Mouse (Mus musculus) neural tube, embryonic 13.5 days (tissue): ENCODE measurements around the gene Morn4. TPM values are rescaled to one million over a fixed set of nuclear protein-coding genes. Genes with fewer than 3 reads are reported as not detected.

Experiments
- ATAC-seq: fragments of 200-750 bp; cut with Nextera tagmentation; 2 replicates; pipeline ENCODE4 v1.8.0; 2017; ENCODE audit warnings: low read depth, mild to moderate bottlenecking, moderate TSS enrichment, moderate library complexity
- H3K27ac ChIP-seq: fragments of 300-500 bp; sonication (generic); replicated peaks from 2 replicates; pipeline ENCODE4 v1.5.1; 2015; ENCODE audit warnings: moderate library complexity, mild to moderate bottlenecking, inconsistent platforms
- H3K27me3 ChIP-seq: fragments of 300-500 bp; sonication (generic); 2 replicates; pipeline ENCODE4 v1.6.1; 2015; ENCODE audit warnings: mild to moderate bottlenecking, inconsistent platforms
- H3K36me3 ChIP-seq: fragments of 300-500 bp; sonication (generic); 2 replicates; pipeline ENCODE4 v1.6.1; 2015; ENCODE audit warnings: mild to moderate bottlenecking, inconsistent platforms
- H3K4me1 ChIP-seq: fragments of 300-500 bp; sonication (generic); replicated peaks from 2 replicates; pipeline ENCODE4 v1.6.1; 2015; ENCODE audit warnings: inconsistent platforms
- H3K4me2 ChIP-seq: fragments of 300-500 bp; sonication (generic); 2 replicates; pipeline ENCODE4 v1.6.1; 2015; ENCODE audit warnings: inconsistent platforms, mild to moderate bottlenecking, moderate library complexity
- H3K4me3 ChIP-seq: fragments of 300-500 bp; sonication (generic); 2 replicates; pipeline ENCODE4 v1.5.1; 2015; ENCODE audit warnings: mild to moderate bottlenecking, inconsistent platforms
- H3K9ac ChIP-seq: fragments of 300-500 bp; sonication (generic); 2 replicates; pipeline ENCODE4 v1.6.1; 2015; ENCODE audit warnings: moderate library complexity, mild to moderate bottlenecking, inconsistent platforms
- H3K9me3 ChIP-seq: fragments of 300-500 bp; sonication (generic); 2 replicates; pipeline ENCODE4 v1.6.1; 2016; ENCODE audit warnings: inconsistent platforms
- WGBS: fragments of 180-500 bp; shearing (Covaris S2); methylation state at CpG from one replicate; pipeline ENCODE4 v1.1.7; 2015; 5-methylcytosine and 5-hydroxymethylcytosine counted together
- polyA plus RNA-seq: library from polyadenylated mRNA; unstranded; fragments of >200 nt; fragmentation: Nextera tagmentation; extraction: Ambion mirVana; gene quantifications from 2 replicates; pipeline ENCODE4 v1.2.1, GENCODE M21; 2015

Gene Morn4
- polyA plus RNA-seq = 116 and 125 TPM in 2 replicates

- peak within 1 kb of the TSS; percentile 86 for H3K4me3 ChIP-seq
- no peaks in the 10 kb centered on the region for H3K36me3 ChIP-seq
- under 1% methylated on average over 21 of the region's 21 CpGs for WGBS
- no peaks in the 10 kb centered on the region for H3K9me3 ChIP-seq
- ATAC-seq = peak; percentile 75
- peak within 1 kb of the TSS; percentile 94 for H3K4me2 ChIP-seq
- no peaks in the 10 kb centered on the region for H3K27me3 ChIP-seq
- H3K4me1 ChIP-seq = peaks cover 26% of the 10 kb centered on the region
- H3K9ac ChIP-seq = peak within 1 kb of the TSS; percentile 87
- peak within 1 kb of the TSS; percentile 73 for H3K27ac ChIP-seq
Observed at GRCm38 (mm10) chr19:42086166-42086565, at the start of gene Morn4. TSS of gene Morn4 (minus strand) at chr19:42086357.

GRCm38 (mm10) chr19:42135070-42135469 lies 48.9 kb upstream of the Morn4 start:
- no peaks in the 10 kb centered on the region for H3K9me3 ChIP-seq
- no peak for ATAC-seq
- no peak overlapping the region for H3K27ac ChIP-seq
- no peak overlapping the region for H3K4me3 ChIP-seq
- H3K27me3 ChIP-seq = no peaks in the 10 kb centered on the region; the same call in 1 of the 2 replicates
- H3K36me3 ChIP-seq = no peaks in the 10 kb centered on the region
- no peak overlapping the region for H3K4me2 ChIP-seq
- H3K9ac ChIP-seq = no peak overlapping the region
- peaks cover 2% of the 10 kb centered on the region; the same call in 1 of the 2 replicates for H3K4me1 ChIP-seq

- Histone ChIP-seq H3K36me3 (no peaks in the 10 kb centered on the region), H3K4me2 (no peak overlapping the region), H3K4me1 (peaks cover 23% of the 10 kb centered on the region), H3K9ac (no peak overlapping the region), H3K9me3 (no peaks in the 10 kb centered on the region), H3K4me3 (no peak overlapping the region), H3K27me3 (peaks cover 16% of the 10 kb centered on the region), H3K27ac (no peak overlapping the region)
- no peak for ATAC-seq
- 53% methylated on average over 5 of the region's 5 CpGs for WGBS
Observed at GRCm38 (mm10) chr19:42131101-42131500, 44.9 kb upstream of the Morn4 start.

DNA sequence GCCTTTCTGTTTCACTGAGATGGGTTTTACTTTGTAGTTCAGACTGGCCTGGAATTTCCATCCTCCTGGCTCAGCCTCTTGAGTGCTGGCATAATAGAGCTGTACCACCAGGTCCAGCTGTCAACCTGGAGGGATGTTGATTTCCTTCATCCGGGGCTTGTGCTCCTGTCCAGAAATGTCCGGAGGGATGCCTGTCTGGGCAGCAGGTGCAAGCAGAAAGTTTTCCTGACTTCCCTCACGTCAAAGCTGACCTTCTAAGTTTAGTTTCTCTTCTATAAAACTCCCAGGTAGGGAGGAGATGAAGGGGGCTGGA lies 44.1 kb upstream of the Morn4 start:
- H3K27me3 ChIP-seq = peaks cover 17% of the 10 kb centered on the region
- H3K27ac ChIP-seq = no peak overlapping the region; the same call in 1 of the 2 replicates
- no peak for ATAC-seq
- 46% methylated on average over 3 of the region's 3 CpGs for WGBS
- peaks cover 23% of the 10 kb centered on the region for H3K4me1 ChIP-seq
- H3K4me2 ChIP-seq = no peak overlapping the region
- H3K9ac ChIP-seq = no peak overlapping the region
- H3K9me3 ChIP-seq = no peaks in the 10 kb centered on the region
- 0 out of 2 replicates have a peak, but pooled peaks cover under 1% of the 10 kb centered on the region for H3K36me3 ChIP-seq
- H3K4me3 ChIP-seq = no peak overlapping the region

DNA sequence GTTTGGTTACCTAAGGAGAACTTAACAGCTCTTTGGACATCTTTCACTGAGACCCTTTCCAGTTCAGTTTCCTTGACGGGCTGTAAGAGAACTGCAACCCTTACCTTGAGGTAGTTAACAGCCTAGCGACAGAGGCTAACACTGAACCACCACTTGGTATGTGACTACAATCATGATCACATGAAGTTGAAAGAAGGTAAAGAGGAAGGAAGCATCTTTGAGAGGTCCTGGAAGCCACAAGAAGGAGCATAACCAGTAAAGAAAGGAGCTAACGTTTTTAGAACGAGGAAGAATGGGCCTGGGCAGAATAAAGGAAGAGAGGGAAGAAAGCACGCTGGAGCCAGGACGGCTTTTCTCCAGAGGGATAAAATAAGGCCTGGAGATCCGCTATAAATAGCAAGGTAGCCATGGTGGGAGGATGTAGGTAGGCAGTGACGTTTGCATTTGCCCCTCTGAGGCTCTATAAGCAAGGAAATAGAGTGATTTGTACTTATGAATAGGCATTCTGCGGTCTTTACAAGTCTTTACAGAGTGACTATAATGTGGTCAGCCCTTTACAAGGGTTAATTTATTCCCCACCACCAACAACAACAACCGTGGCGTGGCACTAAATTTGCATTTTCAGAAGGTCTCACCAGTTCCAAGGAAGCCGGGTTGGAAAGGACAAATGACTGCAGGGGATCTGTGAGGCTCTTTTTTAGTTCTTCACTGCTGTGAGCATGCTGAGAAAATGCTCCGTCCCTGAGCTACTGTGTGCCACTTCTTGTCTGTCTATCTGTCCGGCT lies 43.5 kb upstream of the Morn4 start:
- Histone ChIP-seq H3K27me3 (peaks cover 17% of the 10 kb centered on the region), H3K4me1 (peaks cover 23% of the 10 kb centered on the region), H3K27ac (peak overlapping the region; percentile 46), H3K9ac (peak overlapping the region; percentile 9; the same call in 1 of the 2 replicates), H3K4me2 (peak overlapping the region; percentile 98), H3K4me3 (peak overlapping the region; percentile 62), H3K36me3 (peaks cover 6% of the 10 kb centered on the region; the same call in 1 of the 2 replicates), H3K9me3 (no peaks in the 10 kb centered on the region)
- ATAC-seq = peak; percentile 21; the same call in 1 of the 2 replicates
- 10% methylated on average over 14 of the region's 14 CpGs for WGBS

- H3K27ac ChIP-seq = peak within 1 kb of the TSS; percentile 54
- under 1% methylated on average over 54 of the region's 54 CpGs for WGBS
Observed at GRCm38 (mm10) chr19:42128787-42129508, 42.8 kb upstream of the Morn4 start, which contains the start of gene Avpi1. TSS of gene Avpi1 (minus strand) at chr19:42129059.

DNA sequence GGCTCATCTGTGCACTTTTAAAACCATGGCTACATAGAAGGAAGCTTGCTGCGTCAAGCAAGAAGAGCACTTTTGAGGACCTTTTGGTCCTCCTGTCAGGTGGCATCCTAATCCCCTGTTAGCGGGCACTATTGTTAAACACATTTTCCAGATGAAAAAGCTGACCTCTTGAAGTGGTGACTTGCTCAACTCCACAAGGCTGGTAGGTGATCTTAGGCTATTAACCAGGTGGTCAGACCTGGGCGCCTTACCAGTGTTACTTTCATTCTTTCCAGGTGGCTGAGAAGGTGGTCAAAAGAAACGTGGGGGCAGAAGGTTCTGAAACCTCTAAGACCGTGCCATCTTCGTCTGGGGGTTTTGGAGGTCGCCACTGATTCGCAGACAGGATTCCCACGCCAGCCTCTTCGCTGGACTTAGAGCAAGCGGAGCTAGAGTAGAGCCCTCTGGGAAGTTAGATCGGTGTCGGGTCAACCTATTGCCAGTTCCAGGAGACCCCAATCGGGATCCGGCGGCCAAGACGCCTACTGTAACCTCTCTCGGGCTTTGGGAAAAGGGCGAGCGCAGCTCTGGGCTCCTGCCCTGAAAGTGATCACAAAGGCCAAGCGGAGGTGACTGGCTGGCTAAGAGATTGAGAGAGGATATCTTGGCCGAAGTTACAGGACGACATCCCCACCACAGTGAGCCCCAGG lies 42.0 kb upstream of the Morn4 start:
- H3K4me2 ChIP-seq = peak overlapping the region; percentile 98
- peaks cover 17% of the 10 kb centered on the region for H3K27me3 ChIP-seq
- peak overlapping the region; percentile 54; the same call in 1 of the 2 replicates for H3K27ac ChIP-seq
- H3K4me3 ChIP-seq = peak overlapping the region; percentile 62
- WGBS = 6% methylated on average over 23 of the region's 23 CpGs
- H3K9me3 ChIP-seq = no peaks in the 10 kb centered on the region
- peaks cover 23% of the 10 kb centered on the region for H3K4me1 ChIP-seq
- peak overlapping the region; percentile 79 for H3K9ac ChIP-seq
- H3K36me3 ChIP-seq = peaks cover 21% of the 10 kb centered on the region
- ATAC-seq = no peak

More at GRCm38 (mm10) chr19:42128787-42129508, 42.8 kb upstream of the Morn4 start, which contains the start of gene Avpi1:
- Histone ChIP-seq H3K4me3 (peak within 1 kb of the TSS; percentile 62), H3K9me3 (no peaks in the 10 kb centered on the region), H3K9ac (peak within 1 kb of the TSS; percentile 79), H3K4me2 (peak within 1 kb of the TSS; percentile 98), H3K36me3 (peaks cover 14% of the 10 kb centered on the region), H3K4me1 (peaks cover 23% of the 10 kb centered on the region), H3K27me3 (peaks cover 17% of the 10 kb centered on the region)
- ATAC-seq = peak; percentile 96

DNA sequence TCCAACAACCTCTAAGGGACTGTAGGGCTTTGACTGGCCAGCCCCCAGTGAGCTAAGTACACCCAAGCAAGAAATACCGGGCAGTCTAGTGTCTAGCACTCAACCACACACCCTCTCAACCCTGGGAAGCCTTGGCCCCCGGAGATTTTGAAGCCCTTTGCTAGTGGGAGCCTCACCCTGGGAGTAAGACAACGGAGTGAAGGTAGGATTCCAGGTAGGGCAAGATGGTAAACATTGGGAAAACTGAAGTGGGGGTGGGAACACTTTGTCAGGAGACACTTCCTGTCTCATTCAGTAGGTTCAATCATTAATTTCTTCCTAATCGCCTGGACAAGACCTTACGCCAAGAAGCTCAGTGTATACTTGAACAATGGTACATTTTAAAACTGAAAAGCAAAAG lies 40.9 kb upstream of the Morn4 start:
- Histone ChIP-seq H3K9me3 (no peaks in the 10 kb centered on the region), H3K4me2 (no peak overlapping the region), H3K9ac (no peak overlapping the region), H3K27me3 (peaks cover 17% of the 10 kb centered on the region), H3K36me3 (peaks cover 33% of the 10 kb centered on the region), H3K27ac (no peak overlapping the region), H3K4me1 (peaks cover 23% of the 10 kb centered on the region), H3K4me3 (no peak overlapping the region)
- 90% methylated on average over 5 of the region's 5 CpGs for WGBS
- ATAC-seq = no peak

DNA sequence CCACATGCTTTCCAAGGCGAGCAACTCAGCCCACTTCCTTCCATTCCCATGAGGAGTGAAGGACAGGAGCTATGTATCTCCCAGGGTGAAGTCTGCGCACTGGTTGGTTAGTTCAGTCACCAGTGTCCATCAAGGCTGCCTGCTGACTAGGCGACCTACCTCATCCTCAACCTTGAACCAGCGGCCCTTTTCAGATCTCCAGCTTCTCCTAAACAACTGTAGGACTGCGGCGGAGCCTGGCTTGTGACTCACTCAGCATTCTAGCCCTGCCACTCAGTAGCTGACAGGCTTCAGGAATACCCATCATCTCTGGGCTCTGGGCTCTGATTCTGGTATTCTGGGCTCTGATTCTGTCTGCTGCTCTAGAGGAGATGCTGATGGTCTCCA lies 40.1 kb upstream of the Morn4 start:
- Histone ChIP-seq H3K9ac (no peak overlapping the region), H3K27me3 (peaks cover 17% of the 10 kb centered on the region), H3K4me2 (no peak overlapping the region), H3K9me3 (no peaks in the 10 kb centered on the region), H3K27ac (no peak overlapping the region), H3K4me1 (peaks cover 23% of the 10 kb centered on the region), H3K4me3 (no peak overlapping the region), H3K36me3 (peaks cover 41% of the 10 kb centered on the region)
- no peak for ATAC-seq
- 92% methylated on average over 6 of the region's 6 CpGs for WGBS

DNA sequence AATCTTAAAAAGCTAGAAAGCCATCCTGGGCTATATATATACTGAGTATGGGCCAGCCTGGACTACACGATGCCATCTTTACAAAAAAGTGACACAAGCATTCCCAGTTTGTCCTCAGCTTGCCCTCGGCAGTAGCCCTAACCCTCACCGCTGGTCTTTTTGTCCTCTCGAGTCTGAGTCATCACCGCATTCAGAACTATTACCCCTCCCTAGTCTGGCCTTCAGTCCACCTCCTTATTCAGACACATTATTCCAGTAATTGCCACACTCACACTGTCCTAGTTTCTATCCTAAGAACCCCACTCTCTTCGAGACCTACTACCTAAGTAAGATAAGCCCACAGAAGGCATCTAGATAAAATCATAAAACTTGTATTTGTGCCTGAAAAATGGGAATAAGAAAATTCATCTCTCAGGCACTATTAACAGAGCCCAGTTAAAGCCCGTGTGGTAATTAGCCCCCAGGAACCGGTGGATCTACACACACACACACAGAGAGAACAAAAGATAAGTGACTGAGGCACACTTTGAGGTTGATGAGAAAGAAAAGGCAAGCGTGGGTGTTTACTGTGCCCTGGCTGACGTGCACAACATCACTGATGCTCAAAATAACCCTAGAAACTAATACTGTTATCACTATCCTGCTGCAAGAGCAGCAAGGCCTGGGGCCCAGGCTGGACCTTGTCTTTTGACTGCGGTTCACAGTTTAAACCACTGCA lies 39.5 kb upstream of the Morn4 start:
- H3K9ac ChIP-seq = no peak overlapping the region
- ATAC-seq = no peak
- no peak overlapping the region for H3K4me2 ChIP-seq
- H3K36me3 ChIP-seq = peaks cover 47% of the 10 kb centered on the region
- WGBS = 77% methylated on average over 11 of the region's 11 CpGs
- H3K27me3 ChIP-seq = peaks cover 17% of the 10 kb centered on the region
- no peak overlapping the region for H3K27ac ChIP-seq
- peaks cover 23% of the 10 kb centered on the region for H3K4me1 ChIP-seq
- H3K9me3 ChIP-seq = no peaks in the 10 kb centered on the region
- H3K4me3 ChIP-seq = no peak overlapping the region

DNA sequence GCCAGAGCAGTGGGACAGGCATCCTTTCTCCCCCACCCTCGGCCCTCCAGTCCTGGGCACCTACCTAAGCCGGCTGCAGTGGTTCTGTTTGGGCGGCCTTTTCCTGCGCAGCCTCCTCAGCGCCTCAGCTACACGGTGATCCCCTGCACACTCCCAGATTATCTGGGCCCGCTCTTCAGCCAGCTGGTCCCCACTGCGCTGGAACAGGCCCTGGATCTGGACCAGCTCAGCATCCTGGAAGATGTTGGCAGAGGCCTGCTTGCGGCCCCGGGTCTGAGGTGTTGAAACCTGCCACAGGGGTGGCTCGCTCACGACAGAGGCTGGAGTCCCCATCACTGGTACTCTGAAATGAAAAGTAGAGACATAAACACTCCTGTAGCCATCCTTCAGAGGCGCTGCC lies 38.5 kb upstream of the Morn4 start:
- H3K9ac ChIP-seq = no peak overlapping the region
- no peaks in the 10 kb centered on the region for H3K9me3 ChIP-seq
- ATAC-seq = no peak
- peaks cover 17% of the 10 kb centered on the region for H3K4me1 ChIP-seq
- H3K27ac ChIP-seq = no peak overlapping the region
- no peak overlapping the region for H3K4me2 ChIP-seq
- peaks cover 17% of the 10 kb centered on the region for H3K27me3 ChIP-seq
- peaks cover 56% of the 10 kb centered on the region for H3K36me3 ChIP-seq
- WGBS = 87% methylated on average over 13 of the region's 13 CpGs
- H3K4me3 ChIP-seq = no peak overlapping the region
